Mouse (Mus musculus): ENCODE measurements around the gene Glp2r.

DNA sequence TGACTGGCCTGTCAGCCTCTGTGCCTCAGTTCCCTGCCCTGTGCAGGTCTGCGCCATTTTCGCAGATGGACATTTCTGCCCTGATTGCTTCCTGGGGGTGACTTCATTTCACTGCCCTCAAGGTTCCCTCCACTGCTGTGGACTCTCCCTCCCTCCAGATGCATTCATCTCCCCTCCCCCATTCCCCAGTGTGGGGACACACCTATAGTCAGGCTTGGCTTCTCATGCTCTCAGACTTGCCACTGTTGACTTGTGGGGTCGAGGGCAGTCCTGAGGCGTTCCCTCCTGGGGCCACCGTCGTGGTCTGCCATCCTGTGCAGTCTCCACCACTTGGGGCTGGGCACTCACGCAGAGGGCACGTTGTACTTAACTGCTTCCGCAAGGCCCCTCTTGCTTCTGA is 114.1 kb downstream of the Glp2r start:
- TF ChIP-seq CTCF (conservative IDR thresholded peaks at IDR 0.05; ENCODE audit: insufficient read depth, insufficient read length, low read depth, low read length) (no peak), POLR2A (IDR thresholded peaks at IDR 0.05; ENCODE audit: low read depth, low read length) (no peak)
